Mouse (Mus musculus) brown adipose tissue, adult 24 weeks (tissue): ENCODE measurements around the gene Shisal2a. TPM values are rescaled to one million over a fixed set of nuclear protein-coding genes. Genes with fewer than 3 reads are reported as not detected.
A peak's percentile ranks its signal among the peaks of the same experiment; 100 is the strongest.

Experiments used
- H3K27ac ChIP-seq: fragments of 200-500 bp; replicated peaks from 2 replicates; pipeline ENCODE4 v1.5.1; 2012; ENCODE audit warnings: low read depth, mild to moderate bottlenecking, low read length
- H3K4me1 ChIP-seq: fragments of 200-500 bp; 2 replicates; pipeline ENCODE4 v1.6.1; 2012; ENCODE audit warnings: low read length, mixed read lengths; ENCODE audit not compliant: control insufficient read depth, insufficient read depth, insufficient read length
- H3K4me3 ChIP-seq: fragments of 200-500 bp; 2 replicates; pipeline ENCODE4 v1.5.1; 2012; ENCODE audit warnings: low read depth, mild to moderate bottlenecking, low read length, moderate library complexity; ENCODE audit not compliant: insufficient read depth
- polyA plus RNA-seq: library from polyadenylated mRNA; stranded (reverse); fragments of >200 nt; gene quantifications from 2 replicates; pipeline ENCODE4 v1.2.4, GENCODE M21; 2012; ENCODE audit not compliant: missing spikeins, insufficient read depth, insufficient read length

Shisal2a gene
- polyA plus RNA-seq, 1 experiment: not detected

DNA sequence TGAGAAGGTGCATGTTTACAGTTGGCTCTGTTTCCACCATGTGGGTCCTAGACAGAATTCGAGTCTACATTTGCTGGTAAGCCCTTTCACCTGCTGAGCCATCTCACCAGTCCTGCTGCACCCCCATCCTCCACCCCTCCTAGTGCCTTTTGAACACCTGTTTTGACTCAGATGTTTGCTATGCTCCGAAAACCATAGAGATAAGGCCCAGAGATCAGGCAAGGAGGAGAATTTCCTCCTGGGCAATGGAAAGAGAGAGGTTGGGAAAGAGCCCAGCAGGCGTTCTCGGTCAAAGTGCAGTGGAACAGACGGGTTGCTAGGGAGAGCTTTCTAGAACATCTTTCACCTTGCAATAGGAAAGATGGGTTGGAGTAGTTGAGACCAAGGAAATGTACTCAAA lies 8.0 kb upstream of the Shisal2a start:
- Histone ChIP-seq H3K4me1 (0 out of 2 replicates have a peak, but pooled peaks cover 2% of the 10 kb centered on the region), H3K4me3 (no peak overlapping the region), H3K27ac (peak overlapping the region; percentile 90)

DNA sequence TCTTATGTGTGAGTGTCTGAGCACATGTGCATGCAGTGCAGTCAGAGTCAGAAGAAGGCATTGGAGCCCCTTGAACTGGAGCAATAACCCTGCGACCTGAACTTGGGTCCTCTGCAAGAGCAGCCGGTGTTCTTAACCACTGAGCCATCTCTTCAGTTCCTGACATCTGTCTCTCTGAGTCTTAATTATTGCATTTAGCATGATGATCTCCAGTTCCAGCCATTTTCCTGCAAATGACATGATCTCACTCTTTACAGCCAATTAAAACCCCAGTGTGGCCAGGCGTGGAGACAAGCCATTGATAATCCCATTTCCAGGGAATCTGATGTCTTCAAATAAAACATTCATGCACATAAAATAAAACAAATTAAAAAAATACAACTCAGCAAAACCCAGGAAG lies 5.6 kb upstream of the Shisal2a start:
- Histone ChIP-seq H3K27ac (no peak overlapping the region), H3K4me3 (no peak overlapping the region), H3K4me1 (0 out of 2 replicates have a peak, but pooled peaks cover 2% of the 10 kb centered on the region)

DNA sequence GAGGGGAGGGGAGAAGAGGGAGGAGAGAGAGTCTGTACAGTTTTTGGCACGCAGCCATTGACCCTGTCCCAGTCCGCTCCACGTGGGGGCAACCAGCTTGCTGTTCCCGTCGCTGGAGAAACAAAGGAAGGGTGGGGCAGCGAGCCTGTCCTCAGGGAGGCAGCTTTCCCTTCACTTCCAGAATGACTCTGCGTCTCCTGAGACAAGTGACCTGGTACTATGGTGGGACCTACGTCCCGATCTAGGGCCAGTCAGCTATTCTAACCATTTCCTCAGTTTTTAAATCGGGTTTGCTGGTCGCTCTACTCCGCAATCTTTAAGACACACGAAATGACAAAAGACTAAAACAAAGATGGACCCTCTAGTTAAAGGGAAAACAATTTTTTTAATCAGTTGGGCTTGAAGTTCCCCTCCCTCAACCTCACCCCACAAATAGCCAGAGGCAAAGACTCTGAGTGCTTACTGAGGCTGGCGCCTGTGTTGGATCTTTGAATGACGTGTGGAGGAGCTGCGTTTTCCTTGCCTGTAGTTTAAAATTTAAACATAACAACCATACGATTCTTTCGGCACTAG lies 4.6 kb upstream of the Shisal2a start:
- H3K4me1 ChIP-seq: peaks cover 2% of the 10 kb centered on the region; the same call in 1 of the 2 replicates
- peak overlapping the region; percentile 59 for H3K27ac ChIP-seq
- H3K4me3 ChIP-seq: peak overlapping the region; percentile 50

DNA sequence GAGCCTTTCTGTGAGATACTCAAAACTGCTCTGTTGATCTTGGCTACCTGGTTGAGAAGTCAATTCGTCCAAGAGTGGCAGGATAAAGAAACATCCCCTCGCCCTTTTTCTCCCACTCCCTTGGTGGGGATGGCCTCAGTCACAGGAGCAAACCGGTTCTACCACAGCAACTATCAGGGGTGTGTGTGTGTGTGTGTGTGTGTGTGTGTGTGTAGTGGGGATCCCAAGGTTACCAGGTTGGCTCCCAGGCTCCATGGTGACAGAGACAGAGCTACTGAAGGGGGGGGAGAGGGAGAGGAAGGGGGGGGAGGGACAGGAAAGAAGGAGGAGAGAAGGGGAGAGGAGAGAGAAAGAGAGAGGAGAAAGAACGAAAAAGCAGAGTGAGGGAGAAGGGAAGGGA lies 4.0 kb upstream of the Shisal2a start:
- H3K27ac ChIP-seq: no peak overlapping the region; the same call in 1 of the 2 replicates
- peak overlapping the region; percentile 50; the same call in 1 of the 2 replicates for H3K4me3 ChIP-seq
- peaks cover 2% of the 10 kb centered on the region; the same call in 1 of the 2 replicates for H3K4me1 ChIP-seq

DNA sequence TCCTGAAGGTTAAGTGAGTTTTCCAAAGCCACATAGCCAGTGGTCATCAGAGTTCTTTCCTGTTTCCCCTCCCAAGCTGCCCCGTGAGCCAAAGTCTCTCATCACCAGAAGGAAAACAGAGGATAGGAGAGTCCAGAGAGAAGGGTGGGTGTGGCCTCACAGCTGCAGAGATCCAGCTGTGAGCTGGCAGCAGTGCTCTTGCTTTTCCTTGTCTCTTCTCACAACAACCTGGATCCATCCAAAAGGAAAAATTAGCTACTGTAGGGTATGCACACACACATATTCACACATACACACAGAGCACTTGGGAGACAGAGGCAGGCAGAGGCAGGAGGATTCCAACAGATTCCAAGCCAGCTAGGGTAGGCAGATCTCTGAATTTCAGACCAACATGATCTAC lies 2.9 kb upstream of the Shisal2a start:
- H3K4me1 ChIP-seq: peaks cover 1% of the 10 kb centered on the region; the same call in 1 of the 2 replicates
- H3K4me3 ChIP-seq: no peak overlapping the region
- H3K27ac ChIP-seq: no peak overlapping the region

DNA sequence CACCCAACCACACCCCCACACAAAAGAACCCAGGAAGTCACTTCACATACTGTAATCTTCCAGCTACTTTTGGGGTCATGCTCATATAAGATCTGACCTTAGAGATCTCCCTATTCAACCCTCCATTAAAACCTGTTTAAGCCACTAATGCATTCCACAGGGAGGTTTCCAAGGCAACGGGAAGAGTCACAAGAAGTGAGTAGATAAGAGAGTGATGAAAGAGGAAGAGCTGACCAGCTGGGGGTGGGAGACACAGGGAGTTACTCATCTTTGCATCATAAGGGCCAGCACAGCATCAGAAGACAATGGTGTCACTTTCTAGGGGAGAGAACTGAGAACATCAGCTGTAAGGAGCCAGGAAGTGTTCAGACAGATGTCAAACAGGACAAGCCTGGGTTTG lies 3.0 kb downstream of the Shisal2a start:
- Histone ChIP-seq H3K4me1 (no peaks in the 10 kb centered on the region; the same call in 1 of the 2 replicates), H3K27ac (no peak overlapping the region), H3K4me3 (no peak overlapping the region)

DNA sequence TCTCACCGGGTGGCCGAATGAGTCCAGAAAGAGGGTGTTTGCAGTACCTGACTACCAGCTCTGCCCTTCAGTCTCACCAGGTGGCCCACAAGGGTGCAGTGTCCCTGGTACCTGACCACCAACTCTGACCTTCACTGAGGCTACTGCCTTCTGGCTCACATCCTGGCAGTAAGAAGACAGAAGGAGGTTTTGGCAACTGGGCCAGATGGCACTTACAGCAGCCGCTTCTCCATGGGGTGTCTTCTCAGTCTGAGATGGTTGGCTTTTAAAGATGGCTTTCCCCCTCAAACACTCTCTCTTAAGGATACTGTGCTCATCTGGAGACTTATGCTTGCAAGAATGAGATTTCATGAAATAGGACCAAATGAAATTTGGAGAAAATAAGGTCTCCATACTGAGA lies 3.7 kb downstream of the Shisal2a start:
- Histone ChIP-seq H3K4me1 (no peaks in the 10 kb centered on the region; the same call in 1 of the 2 replicates), H3K27ac (no peak overlapping the region), H3K4me3 (no peak overlapping the region)

DNA sequence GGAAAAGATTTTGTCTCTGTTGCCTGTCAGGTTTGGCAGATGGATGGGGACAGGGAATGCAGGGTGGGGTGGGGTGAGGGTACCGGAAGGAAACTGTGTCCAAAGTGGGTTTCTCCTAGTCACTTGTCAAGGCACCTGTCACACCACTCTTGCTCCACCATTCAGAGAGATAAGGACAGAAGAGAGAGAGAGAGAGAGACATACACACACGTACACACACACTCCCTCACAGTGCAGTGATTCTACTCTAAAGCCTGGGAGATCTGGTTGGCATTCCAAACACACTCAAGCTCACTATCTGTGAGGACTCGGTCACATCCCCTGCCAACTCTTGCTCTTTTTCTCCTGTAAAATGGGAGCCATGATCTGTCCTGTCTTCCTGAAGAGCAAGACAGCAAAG lies 11.0 kb downstream of the Shisal2a start:
- peaks cover 2% of the 10 kb centered on the region; the same call in 1 of the 2 replicates for H3K4me1 ChIP-seq
- H3K27ac ChIP-seq: no peak overlapping the region
- no peak overlapping the region for H3K4me3 ChIP-seq

DNA sequence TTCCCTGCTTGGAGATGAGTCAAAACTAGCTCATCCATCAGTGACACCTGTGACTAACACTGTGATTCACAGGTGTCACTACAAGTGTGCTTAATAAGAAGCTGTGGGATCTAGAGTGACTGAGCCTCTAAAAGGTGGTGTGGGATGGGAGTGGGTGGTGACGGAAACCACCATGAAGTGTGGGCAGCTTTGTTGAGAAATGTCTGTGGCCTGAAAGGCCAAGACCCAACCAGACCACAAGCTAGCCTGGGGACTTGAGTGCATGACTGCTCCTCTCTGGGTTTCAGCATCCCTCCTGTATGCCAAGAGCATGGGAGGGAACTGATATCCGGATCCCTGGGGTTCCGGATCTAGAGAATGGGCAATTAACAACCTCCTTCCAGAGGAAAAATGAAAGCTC lies 11.7 kb downstream of the Shisal2a start:
- no peak overlapping the region for H3K4me3 ChIP-seq
- peaks cover 2% of the 10 kb centered on the region; the same call in 1 of the 2 replicates for H3K4me1 ChIP-seq
- no peak overlapping the region for H3K27ac ChIP-seq

DNA sequence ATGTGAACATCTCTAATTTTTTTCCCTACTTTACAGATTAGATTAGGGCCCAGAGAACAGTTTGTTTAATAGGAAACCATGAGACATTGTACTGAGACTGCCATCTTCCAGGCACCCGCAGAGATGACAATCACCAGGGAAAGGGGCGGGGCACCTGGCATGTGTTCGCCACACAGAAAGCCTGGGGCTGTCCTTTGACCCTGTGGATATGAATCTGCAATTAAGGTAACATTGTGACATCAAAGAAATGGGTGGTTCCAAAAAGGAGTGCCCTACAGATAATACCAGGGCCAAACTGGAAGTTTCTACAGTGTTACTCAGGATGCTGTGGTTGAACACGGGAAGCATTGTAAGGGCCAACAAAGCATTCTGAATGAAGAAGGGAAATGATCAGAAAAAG lies 12.7 kb downstream of the Shisal2a start:
- H3K4me3 ChIP-seq: no peak overlapping the region
- H3K4me1 ChIP-seq: peaks cover 2% of the 10 kb centered on the region; the same call in 1 of the 2 replicates
- H3K27ac ChIP-seq: no peak overlapping the region

DNA sequence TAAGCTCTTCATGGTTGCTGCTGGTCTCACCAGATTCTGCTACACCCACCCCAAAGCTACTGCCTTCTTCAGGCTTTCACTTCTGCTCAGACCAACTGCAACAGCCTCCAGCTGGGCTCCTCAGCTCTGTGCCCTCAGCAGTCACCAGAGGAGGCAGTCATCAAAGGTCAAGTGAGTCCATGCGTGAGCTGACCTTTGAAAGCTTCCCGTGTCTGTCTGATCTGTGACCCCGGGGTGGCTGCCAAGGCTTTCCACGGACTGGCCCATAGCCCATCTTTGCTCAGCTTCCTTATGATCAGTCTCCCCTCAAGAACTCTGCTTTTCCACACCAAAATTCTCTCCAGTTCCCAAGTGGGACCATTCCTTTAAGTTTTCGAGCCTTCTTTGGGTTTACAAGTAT lies 13.9 kb downstream of the Shisal2a start:
- H3K4me1 ChIP-seq: peaks cover 2% of the 10 kb centered on the region; the same call in 1 of the 2 replicates
- no peak overlapping the region for H3K27ac ChIP-seq

DNA sequence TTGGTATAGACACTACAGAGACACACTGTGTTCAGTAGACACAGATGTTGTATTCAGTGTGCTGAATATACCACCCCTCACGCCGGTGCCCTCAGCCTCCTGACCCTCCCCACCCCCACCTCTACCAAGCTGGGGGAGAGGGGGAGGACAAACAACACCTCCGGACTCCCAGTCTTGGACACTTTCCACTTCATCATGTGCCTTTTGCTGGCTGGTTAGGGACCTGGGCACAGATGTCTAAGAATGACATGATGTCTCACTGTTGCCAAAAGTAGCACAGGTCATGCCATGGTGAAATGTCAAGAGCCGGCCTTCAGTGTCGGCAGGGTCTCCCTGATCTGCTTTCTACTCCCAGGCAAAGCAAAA lies 19.1 kb downstream of the Shisal2a start:
- peaks cover 4% of the 10 kb centered on the region for H3K4me1 ChIP-seq
- no peak overlapping the region for H3K4me3 ChIP-seq
- no peak overlapping the region for H3K27ac ChIP-seq

More for the DNA sequence above, 13.9 kb downstream of the Shisal2a start:
- no peak overlapping the region for H3K4me3 ChIP-seq

DNA sequence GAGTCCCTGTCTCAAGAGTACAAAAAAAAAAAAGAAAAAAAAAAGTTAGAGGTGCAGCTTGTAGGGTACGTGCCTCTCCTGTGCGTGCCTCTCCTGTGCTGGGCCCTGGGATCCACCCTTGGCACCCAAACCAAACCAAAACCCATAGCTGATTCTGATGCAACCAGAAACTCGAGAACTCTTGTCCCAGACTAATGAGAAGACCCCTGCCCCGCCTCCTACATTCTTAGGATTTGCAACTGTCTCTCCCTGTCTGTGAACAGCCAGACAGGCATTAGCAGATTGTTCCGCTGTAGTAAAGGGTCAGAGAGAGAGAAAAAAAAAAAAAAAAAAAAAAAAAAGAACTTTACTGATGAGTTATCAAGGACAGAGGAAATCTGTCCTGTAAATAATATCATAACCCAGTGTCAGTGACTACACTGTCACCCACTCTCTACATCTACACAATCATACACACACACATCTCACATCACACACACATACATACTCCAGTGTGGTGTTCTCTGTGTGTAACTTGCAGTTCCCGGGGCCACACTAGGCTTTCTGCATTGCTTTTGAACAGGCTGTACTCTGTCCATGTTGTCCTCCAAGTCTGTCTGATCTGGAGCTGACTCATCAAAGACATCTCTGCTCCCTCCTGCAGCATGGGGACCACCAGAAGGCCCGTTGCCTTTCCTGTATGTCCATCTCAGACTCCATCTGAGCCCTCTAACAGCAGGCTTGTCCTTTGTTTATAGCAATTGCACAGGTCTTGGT lies 19.6 kb downstream of the Shisal2a start:
- Histone ChIP-seq H3K27ac (no peak overlapping the region), H3K4me3 (no peak overlapping the region), H3K4me1 (peaks cover 3% of the 10 kb centered on the region)

DNA sequence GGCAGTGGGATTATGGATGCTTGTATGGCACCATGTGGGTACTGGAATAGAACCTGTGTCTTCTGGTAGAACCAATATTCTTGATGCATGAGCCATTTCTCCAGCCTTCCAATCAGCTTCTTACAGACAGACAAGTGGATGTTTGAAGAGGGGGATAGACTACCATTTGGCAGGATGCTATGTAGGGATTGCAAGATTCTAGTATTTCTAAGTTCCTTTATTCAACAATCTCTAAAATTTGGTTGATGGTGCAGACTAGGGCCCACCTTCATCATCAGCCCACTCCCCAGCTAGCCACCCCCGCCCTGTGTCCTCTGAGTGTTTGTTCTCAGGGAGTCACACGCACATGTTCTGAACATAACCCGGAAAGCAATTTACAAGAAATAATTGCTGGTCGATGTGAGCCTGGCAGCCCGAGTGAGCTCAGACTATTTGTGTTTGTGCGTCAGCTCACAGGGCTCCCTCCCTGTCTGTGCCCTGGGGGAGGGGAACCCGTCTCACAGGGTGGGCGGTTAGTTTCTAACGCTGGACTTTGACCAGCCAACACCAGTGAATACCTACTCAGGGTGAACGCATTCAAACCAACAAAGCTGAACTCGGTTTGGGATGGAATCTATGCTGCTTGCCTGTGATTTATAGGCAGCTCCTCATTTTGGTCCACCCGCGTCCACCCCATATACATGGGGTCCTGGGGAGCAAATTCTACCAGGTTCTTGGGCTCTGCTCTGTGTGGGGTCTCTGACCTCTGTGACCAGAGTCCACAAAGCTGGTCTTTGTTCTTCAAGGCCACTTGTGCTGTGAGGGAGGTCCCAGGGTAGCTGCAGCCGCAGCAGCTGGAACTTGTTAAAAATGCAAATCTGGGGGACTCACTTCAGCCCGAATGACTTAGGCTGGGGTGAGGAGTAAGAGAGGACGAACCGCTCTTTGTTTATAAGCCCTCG lies 20.6 kb downstream of the Shisal2a start:
- Histone ChIP-seq H3K4me3 (no peak overlapping the region), H3K27ac (no peak overlapping the region), H3K4me1 (peaks cover 3% of the 10 kb centered on the region)
